Mouse (Mus musculus) heart, embryonic 16.5 days (tissue): ENCODE results near the gene Sh3pxd2a. TPM values are rescaled to one million over a fixed set of nuclear protein-coding genes. Genes with fewer than 3 reads are reported as not detected.

Experiments used
- microRNA-seq: library from miRNA; unstranded; fragments of <30 nt; microRNA quantifications from one replicate; pipeline ENCODE4, GENCODE M21; 2017
- polyA plus RNA-seq: library from polyadenylated mRNA; unstranded; fragments of >200 nt; fragmentation: Nextera tagmentation; extraction: Ambion mirVana; gene quantifications from 2 replicates; pipeline ENCODE4 v1.2.1, GENCODE M21; 2015

The Sh3pxd2a gene
- polyA plus RNA-seq, 1 experiment from 2014 or later, result 4.5 TPM

Small RNAs within 50 kb of the gene (microRNA-seq; reads per million reads assigned to microRNA genes)
- not detected for gene Mir6995

Other genes starting within 250 kb of the Sh3pxd2a start
- 37.3 and 38.5 TPM in 2 replicates for gene Stn1, start 73.1 kb upstream of the Sh3pxd2a start, polyA plus RNA-seq
- gene Slk, start 115.3 kb upstream of the Sh3pxd2a start, polyA plus RNA-seq, result 12.5 and 13.0 TPM in 2 replicates
- 0.76 and 0.93 TPM in 2 replicates for gene Col17a1, start 227.7 kb upstream of the Sh3pxd2a start, polyA plus RNA-seq